Mouse (Mus musculus) midbrain, postnatal 0 days (tissue): ENCODE data around the gene Bcl7a. TPM values are rescaled to one million over a fixed set of nuclear protein-coding genes. Genes with fewer than 3 reads are reported as not detected.

Experiments
- ATAC-seq: fragments of 200-750 bp; cut with Nextera tagmentation; 2 replicates; pipeline ENCODE4 v1.8.0; 2017; ENCODE audit warnings: moderate number of reproducible peaks, mild to moderate bottlenecking, moderate TSS enrichment, moderate library complexity; ENCODE audit not compliant: low FRiP score
- DNase-seq: peaks from one replicate; pipeline ENCODE4 v3.0.0-alpha.2; 2015; ENCODE audit warnings: low spot score
- H3K27ac ChIP-seq: fragments of 300-500 bp; sonication (generic); 2 replicates; pipeline ENCODE4 v1.5.1; 2014; ENCODE audit warnings: low read depth, mild to moderate bottlenecking, low read length, mixed read lengths
- H3K27me3 ChIP-seq: fragments of 300-500 bp; sonication (generic); 2 replicates; pipeline ENCODE4 v1.6.1; 2014; ENCODE audit warnings: low read length, control low read depth, mixed read lengths; ENCODE audit not compliant: insufficient read depth
- H3K36me3 ChIP-seq: fragments of 300-500 bp; sonication (generic); 2 replicates; pipeline ENCODE4 v1.6.1; 2014; ENCODE audit warnings: low read length, control low read depth, mixed read lengths; ENCODE audit not compliant: insufficient read depth
- H3K4me1 ChIP-seq: fragments of 300-500 bp; sonication (generic); 2 replicates; pipeline ENCODE4 v1.6.1; 2014; ENCODE audit warnings: mild to moderate bottlenecking, control low read depth, antibody characterized with exemption, low read length, mixed read lengths; ENCODE audit not compliant: insufficient read depth
- H3K4me2 ChIP-seq: fragments of 300-500 bp; sonication (generic); 2 replicates; pipeline ENCODE4 v1.6.1; 2014; ENCODE audit warnings: low read depth, mild to moderate bottlenecking, low read length, mixed read lengths; ENCODE audit not compliant: poor library complexity, severe bottlenecking
- H3K4me3 ChIP-seq: fragments of 300-500 bp; sonication (generic); 2 replicates; pipeline ENCODE4 v1.5.1; 2014; ENCODE audit warnings: low read depth, mild to moderate bottlenecking, low read length, moderate library complexity
- H3K9ac ChIP-seq: fragments of 300-500 bp; sonication (generic); replicated peaks from 2 replicates; pipeline ENCODE4 v1.6.1; 2014; ENCODE audit warnings: mild to moderate bottlenecking, low read length, moderate library complexity, mixed read lengths; ENCODE audit not compliant: poor library complexity, severe bottlenecking
- H3K9me3 ChIP-seq: fragments of 300-500 bp; sonication (generic); 2 replicates; pipeline ENCODE4 v1.6.1; 2016; ENCODE audit warnings: low read length, control low read depth
- CTCF ChIP-seq: IDR thresholded peaks from 2 replicates; pipeline ENCODE4 v1.5.1; 2016; ENCODE audit warnings: antibody characterized with exemption, mild to moderate bottlenecking
- WGBS: fragments of 180-500 bp; shearing (Covaris S2); extraction: QIAGEN DNeasy Blood & Tissue Kit; methylation state at CpG from one replicate; pipeline ENCODE4 v1.1.7; 2014; 5-methylcytosine and 5-hydroxymethylcytosine counted together
- polyA plus RNA-seq: library from polyadenylated mRNA; unstranded; fragments of >200 nt; fragmentation: Nextera tagmentation; extraction: Ambion mirVana; gene quantifications from 2 replicates; pipeline ENCODE4 v1.2.1, GENCODE M21; 2015
- total RNA-seq: library from RNA; depleted of rRNA; stranded (reverse); fragments of >200 nt; gene quantifications from 2 replicates; pipeline ENCODE4 v1.2.3, GENCODE M21; 2014

The Bcl7a gene
- total and polyA plus RNA-seq, 2 experiments from 2014 or later, result 21.6 to 40.7 TPM

DNA sequence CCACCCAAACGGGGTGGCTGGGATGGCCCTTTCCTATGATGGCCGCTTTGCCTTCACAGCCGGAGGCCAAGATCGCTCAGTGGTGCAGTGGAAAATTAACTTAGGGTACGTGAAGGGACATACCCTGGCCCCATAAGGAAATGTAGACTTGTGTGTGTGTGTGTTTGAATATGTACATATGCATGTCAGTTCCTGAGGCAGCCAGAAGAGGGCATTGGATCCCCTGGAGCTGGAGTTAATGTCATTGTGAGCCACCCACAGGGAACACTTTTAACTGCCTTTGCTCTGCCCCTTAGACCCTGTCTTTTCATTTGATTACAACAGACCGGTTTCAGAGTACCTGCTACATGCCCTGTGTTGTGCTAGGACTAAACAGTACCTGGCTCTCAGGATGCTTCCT, 45.1 kb upstream of the Bcl7a start:
- Histone ChIP-seq H3K9ac (no peak overlapping the region), H3K9me3 (no peaks in the 10 kb centered on the region), H3K4me3 (no peak overlapping the region), H3K27me3 (no peaks in the 10 kb centered on the region), H3K4me1 (no peaks in the 10 kb centered on the region), H3K4me2 (no peak overlapping the region), H3K36me3 (no peaks in the 10 kb centered on the region), H3K27ac (no peak overlapping the region)
- ATAC-seq (no peak), DNase-seq (no peak)
- TF ChIP-seq CTCF, result peak; percentile 58
- 93% methylated on average over 6 of the region's 6 CpGs for WGBS

DNA sequence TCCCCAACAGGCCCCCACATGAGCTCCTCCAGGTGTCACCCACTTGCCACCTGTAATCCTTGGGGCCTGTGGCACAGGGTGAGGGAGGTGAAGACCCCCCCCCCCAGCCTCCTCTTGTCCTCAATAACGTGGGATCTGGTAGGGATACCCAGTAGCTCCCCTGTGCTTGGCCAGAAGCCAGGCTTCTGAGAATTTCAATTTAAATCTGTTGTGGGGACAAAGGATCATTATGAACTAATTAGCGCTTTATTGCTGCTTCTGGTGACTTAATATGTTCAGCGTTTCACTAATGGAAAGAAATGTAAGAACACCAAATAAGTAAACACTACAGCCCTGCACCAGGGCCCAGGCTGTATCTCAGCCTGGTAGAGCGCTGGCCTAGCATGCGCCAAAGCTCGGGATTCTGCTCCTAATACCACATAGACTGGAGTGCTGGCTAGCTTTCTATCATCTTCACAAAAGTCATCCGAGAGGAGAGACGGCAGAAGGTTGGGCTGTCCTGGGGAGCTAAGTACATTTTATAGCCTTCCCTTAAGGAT, 43.1 kb upstream of the Bcl7a start:
- no peak overlapping the region for H3K27ac ChIP-seq
- H3K27me3 ChIP-seq, result no peaks in the 10 kb centered on the region
- no peak overlapping the region for H3K4me2 ChIP-seq
- no peak for TF ChIP-seq CTCF
- H3K9me3 ChIP-seq, result no peaks in the 10 kb centered on the region
- no peaks in the 10 kb centered on the region for H3K36me3 ChIP-seq
- DNase-seq (peak; percentile 47), ATAC-seq (no peak)
- WGBS, result 65% methylated on average over 8 of the region's 8 CpGs
- no peak overlapping the region for H3K9ac ChIP-seq
- no peaks in the 10 kb centered on the region for H3K4me1 ChIP-seq
- no peak overlapping the region for H3K4me3 ChIP-seq

DNA sequence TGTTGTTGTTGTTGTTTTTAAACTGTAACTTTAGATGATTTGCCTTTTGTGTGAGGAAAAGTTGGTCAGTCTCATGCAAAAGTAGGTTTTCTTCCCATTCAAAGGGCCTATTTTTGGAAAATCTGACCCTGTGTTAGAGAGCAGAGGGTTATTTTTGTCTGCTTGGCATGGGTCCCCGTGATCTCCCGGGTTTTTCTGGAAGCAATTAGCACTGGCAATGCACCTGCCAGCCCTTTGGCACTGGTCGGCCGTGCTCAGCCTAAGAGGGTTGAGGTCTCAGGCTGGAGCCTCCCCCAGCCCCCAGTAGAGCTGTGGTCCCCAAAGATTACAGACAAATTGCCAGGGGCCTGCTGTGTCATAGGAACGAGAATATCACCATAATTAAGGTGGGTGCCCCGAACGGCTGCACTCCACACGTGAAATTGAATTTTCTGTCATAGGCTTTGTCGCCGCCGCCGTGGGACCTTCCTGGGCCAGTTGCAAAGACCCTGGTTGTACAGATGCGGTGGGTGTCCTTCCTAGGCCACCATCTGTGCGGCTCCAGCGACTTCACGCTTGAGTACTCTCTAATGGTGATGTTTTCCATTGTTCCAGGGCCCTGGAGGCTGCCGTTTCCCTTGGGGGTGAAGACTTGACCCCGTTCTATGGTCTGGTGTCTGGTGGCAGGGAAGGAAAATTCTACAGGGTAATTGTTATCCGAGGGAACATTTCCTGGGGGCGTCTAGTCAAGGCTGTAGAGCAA, 41.7 kb upstream of the Bcl7a start:
- no peak for TF ChIP-seq CTCF
- H3K9ac ChIP-seq, result no peak overlapping the region
- H3K4me3 ChIP-seq, result no peak overlapping the region
- WGBS, result 35% methylated on average over 20 of the region's 20 CpGs
- no peaks in the 10 kb centered on the region for H3K4me1 ChIP-seq
- H3K4me2 ChIP-seq, result no peak overlapping the region
- ATAC-seq, result no peak
- H3K27ac ChIP-seq, result no peak overlapping the region
- no peaks in the 10 kb centered on the region for H3K9me3 ChIP-seq
- H3K27me3 ChIP-seq, result no peaks in the 10 kb centered on the region
- H3K36me3 ChIP-seq, result no peaks in the 10 kb centered on the region
- peak; percentile 17 for DNase-seq

DNA sequence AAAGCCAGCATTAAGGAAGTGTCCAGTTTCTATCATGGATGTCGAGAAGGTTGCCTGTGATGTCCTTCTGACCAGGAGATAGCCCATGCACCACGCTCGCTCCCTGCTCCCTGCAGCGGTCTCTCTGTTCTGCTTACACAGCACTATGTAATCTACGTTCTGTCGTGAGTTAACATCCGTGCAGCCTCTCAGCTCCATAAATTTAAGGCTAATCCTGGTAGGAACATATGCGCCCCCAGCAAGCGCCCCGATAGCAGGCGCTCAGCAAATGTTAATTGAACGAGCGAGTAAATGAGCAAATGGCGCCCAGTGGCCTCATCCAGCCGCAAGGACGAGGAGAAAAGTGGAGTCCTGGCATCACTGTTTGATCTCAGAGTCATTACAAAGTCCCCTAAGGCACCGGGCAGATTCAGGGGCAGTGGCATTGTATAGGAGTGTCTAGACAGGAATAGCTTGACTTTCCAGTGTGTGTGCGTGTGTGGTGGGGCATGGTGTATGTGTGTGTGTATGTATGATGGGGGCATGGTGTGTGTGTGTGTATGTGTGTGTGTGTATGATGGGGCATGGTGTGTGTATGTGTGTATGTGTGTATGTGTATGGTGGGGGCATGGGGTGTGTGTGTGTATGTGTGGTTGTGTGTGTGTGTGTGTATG, 35.9 kb upstream of the Bcl7a start:
- Histone ChIP-seq H3K4me1 (no peaks in the 10 kb centered on the region), H3K4me3 (no peak overlapping the region), H3K36me3 (no peaks in the 10 kb centered on the region), H3K27ac (no peak overlapping the region), H3K4me2 (no peak overlapping the region), H3K27me3 (no peaks in the 10 kb centered on the region), H3K9me3 (no peaks in the 10 kb centered on the region), H3K9ac (no peak overlapping the region)
- peak; percentile 23 for DNase-seq
- no peak for TF ChIP-seq CTCF
- no peak for ATAC-seq
- 54% methylated on average over 18 of the region's 18 CpGs for WGBS

DNA sequence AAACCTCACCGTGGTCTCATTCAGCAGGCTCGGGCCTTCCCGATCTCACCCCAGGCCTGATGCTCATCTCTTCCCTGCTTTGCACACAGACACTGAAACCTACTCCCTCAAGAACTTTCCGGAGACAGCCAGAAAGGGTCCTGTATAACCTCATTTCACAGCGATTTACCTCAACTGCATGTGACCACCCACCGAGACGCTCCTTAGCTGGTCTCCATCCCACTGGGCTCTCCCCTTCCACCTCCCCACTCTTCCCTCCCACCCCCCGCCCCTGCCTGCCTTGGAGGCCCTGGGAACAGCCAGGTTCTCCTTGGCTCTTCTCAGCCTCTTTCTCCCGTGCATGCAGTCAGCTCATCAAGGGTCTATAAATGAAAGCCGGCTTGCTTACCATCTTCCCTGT, 33.8 kb upstream of the Bcl7a start:
- Histone ChIP-seq H3K36me3 (no peaks in the 10 kb centered on the region), H3K9ac (no peak overlapping the region), H3K9me3 (no peaks in the 10 kb centered on the region), H3K4me3 (no peak overlapping the region), H3K4me1 (no peaks in the 10 kb centered on the region), H3K4me2 (no peak overlapping the region), H3K27ac (no peak overlapping the region), H3K27me3 (no peaks in the 10 kb centered on the region)
- no peak for ATAC-seq
- DNase-seq, result no peak
- no peak for TF ChIP-seq CTCF
- 45% methylated on average over 10 of the region's 10 CpGs for WGBS

DNA sequence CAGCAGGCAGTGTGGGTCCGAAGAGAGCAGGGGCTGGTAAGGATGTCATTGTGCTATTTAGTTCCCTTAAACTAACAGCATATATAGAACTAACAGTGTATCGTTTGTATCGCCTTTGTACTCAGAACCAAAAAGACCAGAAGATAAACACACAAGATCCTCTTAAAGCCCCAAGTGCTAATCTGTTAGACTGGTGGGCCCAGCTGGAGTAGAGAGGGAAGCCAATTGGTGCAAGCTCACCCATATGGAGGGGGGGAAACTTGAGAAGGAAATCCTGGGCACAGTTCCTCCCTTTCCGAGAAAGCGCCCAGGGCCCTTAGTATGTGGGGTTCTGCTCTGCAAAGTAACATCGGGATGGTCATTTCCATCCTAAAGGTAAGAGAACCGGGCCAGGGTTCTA, 33.4 kb upstream of the Bcl7a start:
- Histone ChIP-seq H3K9me3 (no peaks in the 10 kb centered on the region), H3K27ac (no peak overlapping the region), H3K27me3 (no peaks in the 10 kb centered on the region), H3K4me1 (no peaks in the 10 kb centered on the region), H3K9ac (0 out of 2 replicates have a peak overlapping the region, but pooled peaks have one; percentile 13), H3K36me3 (no peaks in the 10 kb centered on the region), H3K4me3 (no peak overlapping the region), H3K4me2 (no peak overlapping the region)
- no peak for TF ChIP-seq CTCF
- no peak for ATAC-seq
- WGBS, result 61% methylated on average over 7 of the region's 7 CpGs
- no peak for DNase-seq
